Mouse (Mus musculus) ES-Bruce4 (cell line): Measurements from ENCODE around the gene Ttbk1.

Source experiments
- CTCF ChIP-seq: IDR thresholded peaks from one replicate; pipeline ENCODE4 v1.8.1; 2011; ENCODE audit warnings: low read depth, low read length
- EP300 ChIP-seq: IDR thresholded peaks from 2 replicates; pipeline ENCODE4 v1.6.1; 2011; ENCODE audit warnings: low read depth, low read length; ENCODE audit not compliant: insufficient read depth
- POLR2A ChIP-seq: IDR thresholded peaks from one replicate; pipeline ENCODE4 v1.8.1; 2011; ENCODE audit warnings: low read length; ENCODE audit not compliant: insufficient read depth

GRCm38 (mm10) chr17:46484021-46484431 lies 3.4 kb downstream of the Ttbk1 start:
- TF ChIP-seq CTCF (no peak), EP300 (no peak), POLR2A (no peak)
